Mouse (Mus musculus): ENCODE data around the gene Hpcal1. TPM values are rescaled to one million over a fixed set of nuclear protein-coding genes. Genes with fewer than 3 reads are reported as not detected.

Hpcal1 gene
- polyA plus RNA-seq, 1 experiment from 2014 or later = 33.3 TPM

DNA sequence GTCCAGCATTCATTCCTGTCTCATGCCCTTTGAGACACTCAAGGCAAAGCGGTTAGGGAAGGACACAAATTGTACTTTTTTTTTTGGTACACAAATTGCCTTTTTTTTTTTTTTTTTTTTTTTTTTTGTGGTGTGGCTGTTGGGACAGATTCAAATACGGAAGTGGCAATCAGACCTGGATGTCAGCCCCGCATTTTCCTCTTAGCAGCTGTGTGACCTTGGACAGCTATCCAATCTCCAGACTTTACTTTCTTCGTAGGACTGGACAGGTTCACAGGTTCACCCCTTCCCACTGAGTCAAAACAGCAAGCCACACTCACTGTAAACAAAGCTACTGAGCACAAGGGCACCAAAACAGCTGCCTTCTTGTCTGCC lies 57.5 kb downstream of the Hpcal1 start:
- no peak for DNase-seq (ENCODE audit: low spot score)
- 45% methylated on average over 4 of the region's 4 CpGs for whole genome bisulfite sequencing
- Histone ChIP-seq H3K36me3 (ENCODE audit: control insufficient read depth, insufficient read depth, low read length) (no peaks in the 10 kb centered on the region), H3K9ac (ENCODE audit: low read length) (no peak overlapping the region), H3K9me3 (replicated peaks; ENCODE audit: control insufficient read depth, low read length) (no peaks in the 10 kb centered on the region), H3K27ac (ENCODE audit: low read depth, low read length) (no peak overlapping the region), H3K4me1 (ENCODE audit: control insufficient read depth, insufficient read depth, low read length) (peaks cover 24% of the 10 kb centered on the region), H3K4me2 (ENCODE audit: low read length) (no peak overlapping the region), H3K27me3 (replicated peaks; ENCODE audit: control insufficient read depth, insufficient read depth, low read length) (no peaks in the 10 kb centered on the region), H3K4me3 (ENCODE audit: low read depth, low read length) (no peak overlapping the region)
- ATAC-seq = no peak

DNA sequence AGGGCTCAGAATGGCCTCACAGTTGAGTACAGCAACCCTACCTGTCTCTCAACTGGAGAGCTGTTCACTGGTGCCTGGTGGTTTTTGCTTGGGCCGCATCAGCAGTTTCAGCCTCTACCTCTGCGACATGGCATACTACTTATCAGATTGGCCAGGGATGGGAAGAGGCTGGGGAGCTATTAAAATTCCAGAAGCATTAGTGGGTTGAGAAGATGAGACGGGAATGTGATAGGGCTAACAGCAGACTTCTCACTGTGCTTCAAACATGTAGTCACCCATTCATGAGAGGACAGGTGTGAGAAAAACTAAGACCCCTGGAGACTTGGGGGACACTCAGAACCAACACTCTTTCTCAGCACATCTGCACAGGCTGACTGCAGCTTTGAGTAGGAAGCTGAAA lies 59.1 kb downstream of the Hpcal1 start:
- Histone ChIP-seq H3K4me1 (ENCODE audit: control insufficient read depth, insufficient read depth, low read length) (peaks cover 24% of the 10 kb centered on the region), H3K9me3 (replicated peaks; ENCODE audit: control insufficient read depth, low read length) (no peaks in the 10 kb centered on the region), H3K27me3 (replicated peaks; ENCODE audit: control insufficient read depth, insufficient read depth, low read length) (no peaks in the 10 kb centered on the region), H3K4me2 (ENCODE audit: low read length) (no peak overlapping the region), H3K4me3 (ENCODE audit: low read depth, low read length) (no peak overlapping the region), H3K9ac (ENCODE audit: low read length) (no peak overlapping the region), H3K36me3 (ENCODE audit: control insufficient read depth, insufficient read depth, low read length) (no peaks in the 10 kb centered on the region), H3K27ac (ENCODE audit: low read depth, low read length) (no peak overlapping the region; the same call in 1 of the 2 replicates)
- ATAC-seq (no peak), DNase-seq (ENCODE audit: low spot score) (no peak)
- 76% methylated on average over 3 of the region's 3 CpGs for WGBS

DNA sequence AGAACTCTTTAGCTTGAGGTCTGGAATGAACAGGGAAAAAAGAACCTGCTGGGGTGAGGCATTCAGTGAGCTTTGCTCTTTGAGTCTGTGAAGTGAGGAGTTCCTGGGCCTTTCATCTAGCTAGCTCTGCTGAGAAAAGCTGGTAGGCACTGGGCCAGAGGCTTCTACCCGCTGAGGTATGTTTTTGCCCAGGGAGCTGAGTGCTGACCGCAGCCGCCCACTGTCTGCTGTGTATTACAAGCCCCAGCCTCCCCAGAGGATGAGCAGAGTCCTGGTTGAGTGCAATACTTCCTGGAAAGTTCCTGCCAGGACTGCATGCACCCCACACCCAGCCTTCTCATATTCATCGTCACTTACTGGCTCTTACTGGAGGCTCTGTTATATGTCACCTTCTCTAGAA lies 59.8 kb downstream of the Hpcal1 start:
- no peaks in the 10 kb centered on the region for H3K36me3 ChIP-seq (ENCODE audit: control insufficient read depth, insufficient read depth, low read length)
- no peak overlapping the region for H3K4me3 ChIP-seq (ENCODE audit: low read depth, low read length)
- ATAC-seq (no peak), DNase-seq (ENCODE audit: low spot score) (no peak)
- no peaks in the 10 kb centered on the region for H3K27me3 ChIP-seq (replicated peaks; ENCODE audit: control insufficient read depth, insufficient read depth, low read length)
- H3K27ac ChIP-seq (ENCODE audit: low read depth, low read length) = no peak overlapping the region; the same call in 1 of the 2 replicates
- H3K9ac ChIP-seq (ENCODE audit: low read length) = no peak overlapping the region
- 40% methylated on average over 4 of the region's 4 CpGs for WGBS
- H3K9me3 ChIP-seq (replicated peaks; ENCODE audit: control insufficient read depth, low read length) = no peaks in the 10 kb centered on the region
- no peak overlapping the region for H3K4me2 ChIP-seq (ENCODE audit: low read length)
- H3K4me1 ChIP-seq (ENCODE audit: control insufficient read depth, insufficient read depth, low read length) = peaks cover 24% of the 10 kb centered on the region

DNA sequence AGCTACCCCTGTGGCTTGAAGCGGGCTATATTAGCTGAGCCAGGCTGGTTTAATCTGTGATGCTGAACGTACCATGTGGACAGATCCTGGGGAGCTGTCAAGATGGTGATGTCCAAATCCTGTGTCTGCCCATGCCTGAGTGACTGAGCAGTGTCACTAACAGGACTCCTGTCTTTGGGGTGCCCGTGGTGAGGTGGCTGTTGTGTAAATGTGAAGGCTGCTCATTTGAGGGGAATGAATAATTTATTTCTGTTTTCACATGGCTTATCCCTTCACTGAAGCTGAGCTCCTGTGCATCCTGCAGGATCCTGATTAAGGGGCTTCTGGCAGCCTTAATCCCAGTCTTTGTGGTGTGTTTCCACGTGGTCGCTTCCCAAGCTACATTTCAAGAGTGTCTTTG lies 62.2 kb downstream of the Hpcal1 start:
- WGBS = 4% methylated on average over 5 of the region's 5 CpGs
- Histone ChIP-seq H3K36me3 (ENCODE audit: control insufficient read depth, insufficient read depth, low read length) (no peaks in the 10 kb centered on the region), H3K4me3 (ENCODE audit: low read depth, low read length) (no peak overlapping the region), H3K9me3 (replicated peaks; ENCODE audit: control insufficient read depth, low read length) (no peaks in the 10 kb centered on the region), H3K9ac (ENCODE audit: low read length) (peak overlapping the region; percentile 2; the same call in 1 of the 2 replicates), H3K4me1 (ENCODE audit: control insufficient read depth, insufficient read depth, low read length) (peaks cover 12% of the 10 kb centered on the region; the same call in 1 of the 2 replicates), H3K27me3 (replicated peaks; ENCODE audit: control insufficient read depth, insufficient read depth, low read length) (no peaks in the 10 kb centered on the region), H3K4me2 (ENCODE audit: low read length) (no peak overlapping the region), H3K27ac (ENCODE audit: low read depth, low read length) (0 out of 2 replicates have a peak overlapping the region, but pooled peaks have one; percentile 35)
- DNase-seq (ENCODE audit: low spot score) = peak; percentile 71
- peak; percentile 67 for ATAC-seq

DNA sequence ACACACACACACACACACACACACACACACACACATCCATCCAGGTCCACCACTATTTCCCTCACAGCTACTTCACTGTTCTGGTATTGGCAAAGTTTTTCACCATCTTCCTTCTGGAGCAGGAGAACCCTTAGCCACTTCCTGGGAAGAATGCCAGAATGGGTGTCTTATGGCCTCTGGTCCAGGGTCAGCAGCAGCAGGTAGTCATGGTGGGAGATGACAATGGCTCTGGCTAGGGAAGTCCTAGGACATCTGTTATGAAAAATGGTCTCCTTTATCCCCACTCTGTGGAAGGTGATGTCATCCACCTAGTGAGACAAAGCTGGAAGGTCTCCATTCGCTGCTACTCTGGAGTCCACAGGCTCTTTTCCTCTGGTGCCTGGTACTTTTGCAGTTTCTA lies 64.1 kb downstream of the Hpcal1 start:
- WGBS = 73% methylated on average over 1 of the region's 1 CpGs
- H3K4me2 ChIP-seq (ENCODE audit: low read length) = no peak overlapping the region
- peaks cover 12% of the 10 kb centered on the region; the same call in 1 of the 2 replicates for H3K4me1 ChIP-seq (ENCODE audit: control insufficient read depth, insufficient read depth, low read length)
- ATAC-seq (no peak), DNase-seq (ENCODE audit: low spot score) (no peak)
- H3K9me3 ChIP-seq (replicated peaks; ENCODE audit: control insufficient read depth, low read length) = no peaks in the 10 kb centered on the region
- no peaks in the 10 kb centered on the region for H3K27me3 ChIP-seq (replicated peaks; ENCODE audit: control insufficient read depth, insufficient read depth, low read length)
- H3K9ac ChIP-seq (ENCODE audit: low read length) = no peak overlapping the region
- no peak overlapping the region for H3K4me3 ChIP-seq (ENCODE audit: low read depth, low read length)
- H3K36me3 ChIP-seq (ENCODE audit: control insufficient read depth, insufficient read depth, low read length) = no peaks in the 10 kb centered on the region
- H3K27ac ChIP-seq (ENCODE audit: low read depth, low read length) = no peak overlapping the region

DNA sequence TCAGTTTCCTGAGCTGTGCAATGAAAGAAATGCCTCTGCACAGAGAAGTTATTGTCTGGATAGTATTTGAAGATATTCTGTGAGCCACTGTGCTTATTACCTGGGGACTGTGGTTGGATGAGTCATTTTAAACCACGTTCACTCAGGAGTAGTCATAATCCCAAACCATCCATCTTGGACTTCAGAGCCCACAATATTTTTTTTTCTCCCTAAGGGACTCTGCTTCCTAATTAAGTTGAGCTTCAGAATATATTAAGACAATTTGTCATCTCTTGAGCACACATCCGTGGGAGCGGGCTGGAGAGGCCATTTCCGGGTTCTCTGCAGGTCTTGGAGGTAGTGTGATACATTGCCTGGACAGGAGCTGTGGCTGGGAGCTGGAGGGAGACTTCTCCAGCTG lies 66.2 kb downstream of the Hpcal1 start:
- no peak overlapping the region for H3K9ac ChIP-seq (ENCODE audit: low read length)
- DNase-seq (ENCODE audit: low spot score) (no peak), ATAC-seq (no peak)
- peaks cover 7% of the 10 kb centered on the region; the same call in 1 of the 2 replicates for H3K4me1 ChIP-seq (ENCODE audit: control insufficient read depth, insufficient read depth, low read length)
- H3K4me3 ChIP-seq (ENCODE audit: low read depth, low read length) = no peak overlapping the region
- no peak overlapping the region for H3K4me2 ChIP-seq (ENCODE audit: low read length)
- H3K36me3 ChIP-seq (ENCODE audit: control insufficient read depth, insufficient read depth, low read length) = no peaks in the 10 kb centered on the region
- 89% methylated on average over 4 of the region's 4 CpGs for WGBS
- H3K9me3 ChIP-seq (replicated peaks; ENCODE audit: control insufficient read depth, low read length) = no peaks in the 10 kb centered on the region
- H3K27me3 ChIP-seq (replicated peaks; ENCODE audit: control insufficient read depth, insufficient read depth, low read length) = no peaks in the 10 kb centered on the region
- H3K27ac ChIP-seq (ENCODE audit: low read depth, low read length) = no peak overlapping the region

DNA sequence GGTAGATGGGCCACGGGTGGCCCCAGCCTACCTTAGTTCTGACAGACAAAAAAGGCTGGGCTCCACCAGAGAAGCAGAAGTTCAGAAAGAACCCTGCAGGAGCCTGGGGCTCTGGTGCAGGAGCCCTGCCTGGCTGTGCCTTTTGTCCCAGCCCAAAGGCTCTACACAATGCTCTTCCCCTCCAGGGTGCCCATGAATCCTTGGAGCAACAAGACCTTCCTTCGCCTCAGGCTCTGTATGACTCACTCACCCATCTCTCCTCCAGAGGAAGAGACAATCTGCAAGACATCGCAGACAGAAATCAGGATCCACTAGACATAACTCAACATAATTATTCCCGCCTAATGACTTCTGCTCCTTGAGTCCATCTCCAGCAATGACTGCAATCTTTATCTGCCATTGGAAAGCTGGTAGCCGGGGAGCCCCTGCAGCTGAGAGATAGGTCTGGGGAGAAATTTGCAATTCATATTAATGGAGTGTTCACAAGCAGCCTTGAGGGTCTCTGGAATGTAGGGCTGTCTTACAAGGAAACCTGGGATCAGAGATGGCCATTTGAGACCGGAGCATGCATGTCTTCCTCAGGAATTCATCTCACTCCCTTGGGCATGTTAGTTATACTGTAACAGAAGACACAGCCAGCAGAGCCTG lies 71.8 kb downstream of the Hpcal1 start:
- Histone ChIP-seq H3K4me2 (ENCODE audit: low read length) (no peak overlapping the region), H3K4me3 (ENCODE audit: low read depth, low read length) (no peak overlapping the region), H3K4me1 (ENCODE audit: control insufficient read depth, insufficient read depth, low read length) (no peaks in the 10 kb centered on the region), H3K27me3 (replicated peaks; ENCODE audit: control insufficient read depth, insufficient read depth, low read length) (no peaks in the 10 kb centered on the region), H3K9me3 (replicated peaks; ENCODE audit: control insufficient read depth, low read length) (no peaks in the 10 kb centered on the region), H3K36me3 (ENCODE audit: control insufficient read depth, insufficient read depth, low read length) (no peaks in the 10 kb centered on the region), H3K27ac (ENCODE audit: low read depth, low read length) (no peak overlapping the region), H3K9ac (ENCODE audit: low read length) (no peak overlapping the region)
- ATAC-seq (no peak), DNase-seq (ENCODE audit: low spot score) (no peak)
- 58% methylated on average over 6 of the region's 6 CpGs for WGBS

DNA sequence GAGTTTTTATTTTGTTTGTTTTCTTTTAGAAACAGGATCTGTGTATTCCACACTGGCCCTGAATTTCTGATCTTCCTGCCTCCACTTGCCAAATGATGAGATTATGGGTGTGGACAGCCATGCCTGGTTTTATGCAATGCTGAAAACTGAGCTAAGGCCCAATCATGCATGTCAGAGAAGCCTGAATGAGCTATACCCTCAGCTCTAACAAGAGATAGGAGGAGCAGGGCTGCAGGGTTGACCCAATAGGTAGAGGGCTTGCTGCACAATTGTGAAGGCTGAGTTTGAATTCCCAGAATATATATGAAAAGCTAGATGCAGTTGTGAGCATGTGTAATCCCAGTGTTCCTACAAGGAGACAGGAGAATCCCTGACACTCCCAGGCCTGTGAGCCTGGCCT lies 72.4 kb downstream of the Hpcal1 start:
- Histone ChIP-seq H3K27me3 (replicated peaks; ENCODE audit: control insufficient read depth, insufficient read depth, low read length) (no peaks in the 10 kb centered on the region), H3K4me1 (ENCODE audit: control insufficient read depth, insufficient read depth, low read length) (no peaks in the 10 kb centered on the region), H3K9me3 (replicated peaks; ENCODE audit: control insufficient read depth, low read length) (no peaks in the 10 kb centered on the region), H3K27ac (ENCODE audit: low read depth, low read length) (no peak overlapping the region), H3K4me2 (ENCODE audit: low read length) (no peak overlapping the region), H3K4me3 (ENCODE audit: low read depth, low read length) (no peak overlapping the region), H3K36me3 (ENCODE audit: control insufficient read depth, insufficient read depth, low read length) (no peaks in the 10 kb centered on the region), H3K9ac (ENCODE audit: low read length) (no peak overlapping the region)
- no peak for ATAC-seq
- DNase-seq (ENCODE audit: low spot score) = no peak

DNA sequence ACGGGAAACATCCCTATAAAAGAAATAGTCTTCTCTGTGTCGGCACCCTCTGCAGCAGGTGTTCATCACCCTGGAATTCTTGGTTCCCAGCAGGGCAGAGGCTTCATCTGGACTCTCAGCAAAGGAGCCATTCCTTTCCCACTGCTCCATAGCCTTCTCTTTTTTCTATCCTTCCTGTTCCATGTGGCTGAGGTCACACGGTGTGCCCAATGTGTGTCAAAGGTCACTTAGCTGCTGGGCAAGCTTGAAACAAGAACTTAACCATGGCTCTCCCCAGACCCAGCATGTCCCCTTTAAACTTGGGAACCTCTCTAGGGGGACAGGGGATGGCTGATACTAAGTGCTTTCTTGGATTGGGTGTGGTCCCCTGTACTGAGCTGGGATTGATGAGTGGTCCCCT lies 73.3 kb downstream of the Hpcal1 start:
- no peak overlapping the region for H3K27ac ChIP-seq (ENCODE audit: low read depth, low read length)
- WGBS = 92% methylated on average over 3 of the region's 3 CpGs
- no peaks in the 10 kb centered on the region for H3K9me3 ChIP-seq (replicated peaks; ENCODE audit: control insufficient read depth, low read length)
- H3K9ac ChIP-seq (ENCODE audit: low read length) = no peak overlapping the region
- ATAC-seq (no peak), DNase-seq (ENCODE audit: low spot score) (no peak)
- no peak overlapping the region for H3K4me2 ChIP-seq (ENCODE audit: low read length)
- H3K4me1 ChIP-seq (ENCODE audit: control insufficient read depth, insufficient read depth, low read length) = no peaks in the 10 kb centered on the region
- no peaks in the 10 kb centered on the region for H3K36me3 ChIP-seq (ENCODE audit: control insufficient read depth, insufficient read depth, low read length)
- H3K27me3 ChIP-seq (replicated peaks; ENCODE audit: control insufficient read depth, insufficient read depth, low read length) = no peaks in the 10 kb centered on the region
- no peak overlapping the region for H3K4me3 ChIP-seq (ENCODE audit: low read depth, low read length)

Data from forebrain, embryonic 14.5 days (tissue).